Mouse (Mus musculus) ZHBTc4 (cell line): ENCODE measurements around the gene Fam8a1.

Experiments
- DNase-seq: peaks from one replicate; pipeline ENCODE4 v3.0.0-alpha.2; 2011; ENCODE audit warnings: low read depth, low spot score

Gene Fam8a1

DNA sequence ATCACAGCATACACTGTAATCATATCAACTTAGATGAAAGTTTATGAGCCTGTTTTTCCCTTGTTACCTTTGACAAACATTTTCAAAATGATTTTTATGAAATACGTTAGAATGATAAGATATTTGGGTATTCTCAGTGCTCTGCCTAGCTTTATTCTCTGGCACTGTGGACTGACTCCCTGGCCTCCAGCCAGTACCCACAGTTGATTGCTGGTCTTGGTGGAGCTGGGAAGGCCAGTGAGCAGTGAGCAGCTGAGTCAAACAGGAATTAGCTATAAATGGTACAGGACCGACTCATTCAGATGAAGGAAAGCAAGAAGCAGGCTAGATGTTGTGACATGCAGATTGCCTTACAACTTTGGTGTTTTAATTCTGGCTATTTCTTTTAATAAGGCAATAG, 5.3 kb downstream of the Fam8a1 start:
- no peak for DNase-seq

DNA sequence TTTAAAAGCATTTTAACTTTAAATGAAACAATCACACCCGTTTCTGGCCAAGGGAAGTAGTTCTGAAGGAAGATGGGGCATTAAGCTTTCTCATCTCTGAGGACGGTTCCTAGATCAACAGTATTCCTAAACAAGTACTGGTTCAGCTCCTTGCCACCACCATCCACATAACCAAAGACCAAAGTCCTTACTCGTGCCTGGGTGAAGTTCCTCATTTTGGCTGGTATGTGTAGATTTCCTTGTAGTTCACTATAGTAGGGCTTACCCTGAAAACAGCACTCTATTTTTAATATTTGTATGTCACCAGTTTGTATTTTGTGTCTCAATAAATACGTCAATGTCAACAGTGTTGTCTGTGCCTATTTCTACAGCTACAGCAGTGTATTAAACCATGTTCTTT, 8.4 kb downstream of the Fam8a1 start:
- no peak for DNase-seq

DNA sequence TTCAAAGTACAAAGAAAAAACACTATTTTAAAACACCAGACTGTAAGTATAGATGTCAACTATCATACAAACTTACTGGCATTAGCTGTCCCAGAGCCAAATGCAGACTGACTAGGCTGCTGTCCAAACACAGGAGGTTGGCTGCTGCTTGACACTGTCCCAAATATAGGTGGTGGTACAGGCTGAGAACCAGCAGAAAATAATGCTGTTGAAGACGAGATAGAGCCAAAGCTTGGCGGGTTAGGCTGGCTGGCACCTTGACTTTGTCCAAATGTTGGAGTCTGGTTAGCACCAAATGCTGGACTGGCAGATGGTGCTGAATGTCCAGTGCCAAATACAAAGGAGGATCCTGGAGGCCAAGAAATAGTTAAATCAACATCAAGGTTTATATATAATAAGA, 13.6 kb downstream of the Fam8a1 start:
- no peak for DNase-seq

DNA sequence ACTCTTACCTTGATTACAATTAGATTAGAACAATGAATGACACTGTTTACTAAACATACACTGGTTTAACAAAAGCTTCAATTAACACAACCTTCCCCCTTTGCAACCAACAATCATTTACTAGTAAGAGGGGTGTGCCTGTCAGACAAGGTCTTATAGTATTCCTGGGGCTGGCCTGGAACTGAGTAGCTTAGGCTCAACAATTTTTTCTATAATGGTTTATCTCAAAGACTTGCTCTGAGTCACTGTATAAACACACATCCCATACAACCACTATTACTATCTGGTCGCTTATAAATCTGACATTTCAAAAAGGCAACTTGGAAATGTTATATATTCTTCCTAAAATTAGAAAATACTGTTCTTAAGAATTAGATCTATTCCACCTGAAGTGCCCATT, 14.0 kb downstream of the Fam8a1 start:
- DNase-seq: no peak

DNA sequence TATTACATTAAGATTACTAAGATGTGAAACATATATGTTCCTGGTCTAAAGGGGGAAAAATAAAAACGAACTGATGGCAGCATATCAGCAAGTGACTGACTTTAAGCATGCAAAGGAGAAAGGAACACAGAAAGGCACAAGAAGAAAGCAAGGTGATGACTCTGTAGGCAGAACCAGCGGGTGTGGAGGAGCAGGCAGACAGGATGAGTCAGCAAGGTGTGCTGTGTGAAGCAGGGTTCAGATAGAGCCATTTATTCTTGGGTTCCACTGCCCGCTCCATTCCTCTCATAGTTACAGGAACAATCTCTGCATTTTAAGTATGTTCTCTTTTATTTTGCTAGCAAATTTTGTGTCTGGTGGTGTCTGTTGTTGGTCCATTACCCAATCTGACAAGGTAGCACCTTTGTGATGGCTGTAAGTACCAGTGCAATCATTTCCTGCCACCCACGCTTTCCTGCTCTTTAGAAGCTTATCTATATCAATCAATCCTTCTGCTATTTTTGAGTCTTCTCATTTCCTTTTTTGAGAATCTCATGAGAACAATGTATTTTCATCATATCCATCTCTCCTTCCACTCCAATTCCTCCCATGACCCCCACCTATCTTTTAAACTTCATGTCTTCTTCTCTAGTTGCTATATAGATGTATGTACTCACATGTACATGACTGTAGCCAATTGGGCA, 21.4 kb downstream of the Fam8a1 start:
- DNase-seq: no peak

DNA sequence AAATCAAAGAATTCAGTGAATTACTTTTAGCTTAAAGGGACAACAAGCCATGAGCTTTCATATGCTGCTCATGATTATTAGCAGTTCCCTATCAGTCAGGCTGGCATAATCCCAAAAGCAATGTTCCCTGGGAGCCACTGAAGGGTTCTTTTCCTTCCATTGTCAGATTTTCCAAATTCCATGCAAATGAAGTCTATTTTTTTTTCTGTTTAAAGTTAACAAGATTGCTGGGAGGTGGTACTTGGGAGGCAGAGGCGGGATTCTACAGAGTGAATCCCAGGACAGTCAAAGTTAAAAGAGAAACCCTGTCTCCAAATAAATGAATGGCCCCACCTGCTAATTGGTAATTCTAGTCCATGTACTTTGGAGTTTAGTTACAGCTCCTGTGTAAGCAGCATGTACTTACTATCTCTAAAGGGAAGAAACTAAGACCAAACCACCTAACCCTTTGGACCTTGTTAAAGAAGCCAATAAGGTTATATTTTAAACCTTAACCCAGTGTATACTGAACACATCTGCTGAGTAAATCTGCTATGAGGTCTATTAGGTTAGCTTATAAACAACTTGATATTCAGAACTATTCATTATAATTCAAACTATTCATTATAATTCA, 26.1 kb downstream of the Fam8a1 start:
- peak; percentile 25 for DNase-seq

DNA sequence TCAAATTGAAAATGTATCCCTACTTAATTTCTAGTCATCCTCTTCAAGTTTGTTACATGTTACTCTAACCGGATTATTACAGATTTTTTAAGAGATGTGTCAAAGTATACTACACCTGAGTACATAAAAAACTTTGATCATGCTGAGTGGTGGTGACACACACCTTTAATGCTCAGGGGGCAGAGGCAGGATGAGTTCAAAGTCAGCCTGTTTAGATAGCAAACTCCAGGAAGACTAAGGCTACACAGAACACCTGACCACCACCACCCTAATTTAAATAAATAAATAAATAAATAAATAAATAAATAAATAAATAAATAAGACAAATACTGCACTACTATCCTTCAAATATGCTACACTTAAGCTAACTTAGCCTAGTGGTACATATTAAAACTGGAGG, 26.6 kb downstream of the Fam8a1 start:
- no peak for DNase-seq

DNA sequence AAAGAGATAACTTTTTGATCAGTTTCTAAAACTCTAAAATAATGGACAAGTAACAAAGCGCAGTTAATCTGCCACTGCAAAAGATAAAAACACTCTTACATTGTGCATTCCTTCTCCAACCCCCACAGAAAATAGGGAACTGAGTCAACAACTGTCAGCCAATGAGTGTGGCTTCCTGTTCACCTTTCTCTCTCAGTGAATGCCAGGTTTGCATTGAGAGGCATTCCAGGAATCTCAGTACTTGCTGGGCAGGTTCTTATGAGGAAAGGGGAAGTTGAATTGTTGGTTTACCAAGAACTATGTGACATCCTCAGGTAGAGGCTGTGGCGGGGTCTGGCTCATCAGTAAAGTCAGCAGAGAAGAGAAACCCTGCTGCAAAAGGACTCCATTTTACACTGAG, 27.5 kb downstream of the Fam8a1 start:
- peak; percentile 31 for DNase-seq

DNA sequence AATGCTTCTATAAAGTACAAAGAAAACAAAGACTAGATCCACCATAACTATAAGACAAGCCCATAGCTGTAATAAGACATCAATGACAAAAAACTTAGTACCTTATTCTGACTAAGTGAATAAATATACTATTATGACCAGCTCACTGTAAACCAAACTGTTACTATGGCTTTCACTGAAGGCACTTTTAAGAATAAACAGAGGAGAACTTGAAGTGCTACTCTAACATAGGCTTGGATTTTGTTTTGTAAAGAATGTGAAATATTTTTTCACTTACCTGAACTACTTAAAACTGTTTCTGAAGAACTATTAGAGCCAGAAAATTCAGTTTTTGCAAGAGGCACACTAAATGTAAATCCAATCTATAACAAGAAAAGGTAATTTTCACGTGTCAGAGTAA, 30.1 kb downstream of the Fam8a1 start:
- no peak for DNase-seq

DNA sequence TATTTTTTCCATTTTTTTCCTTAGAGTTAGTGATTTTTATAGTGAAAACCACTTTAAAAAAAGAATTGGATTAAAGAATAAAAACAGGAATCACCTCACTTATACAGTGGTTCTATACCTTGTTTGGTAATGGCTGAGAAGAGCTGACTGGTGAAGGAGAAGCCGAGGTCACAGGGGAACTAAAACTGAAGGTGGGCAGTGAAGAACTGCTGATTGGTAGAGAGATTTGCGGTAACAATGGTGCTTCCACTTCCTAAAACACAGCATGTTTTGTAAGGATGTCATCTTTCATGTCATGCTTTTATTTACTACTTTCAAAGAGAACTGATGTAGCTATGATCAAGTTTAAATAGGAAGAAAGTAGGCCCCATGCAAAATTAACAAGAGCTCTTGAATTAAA, 32.2 kb downstream of the Fam8a1 start:
- no peak for DNase-seq

DNA sequence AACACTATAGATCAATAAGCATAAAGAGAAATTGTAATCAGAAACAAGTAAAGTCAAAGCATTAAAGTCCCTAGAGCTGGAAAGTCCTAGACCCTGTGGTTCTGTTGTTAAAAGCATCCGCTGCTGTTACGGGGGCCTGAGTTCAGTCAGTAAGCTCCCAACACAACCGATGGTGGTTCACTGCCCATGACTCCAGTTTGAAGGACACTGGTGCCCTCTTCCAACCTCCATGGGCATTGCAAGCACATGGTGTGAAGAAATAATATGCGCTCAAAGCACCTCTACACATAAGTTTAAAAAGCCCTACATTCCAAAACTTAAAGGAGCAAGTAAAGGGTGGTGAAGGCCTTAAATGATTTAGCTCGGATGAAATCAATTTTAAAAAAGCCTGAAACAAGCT, 33.8 kb downstream of the Fam8a1 start:
- DNase-seq: peak; percentile 28

DNA sequence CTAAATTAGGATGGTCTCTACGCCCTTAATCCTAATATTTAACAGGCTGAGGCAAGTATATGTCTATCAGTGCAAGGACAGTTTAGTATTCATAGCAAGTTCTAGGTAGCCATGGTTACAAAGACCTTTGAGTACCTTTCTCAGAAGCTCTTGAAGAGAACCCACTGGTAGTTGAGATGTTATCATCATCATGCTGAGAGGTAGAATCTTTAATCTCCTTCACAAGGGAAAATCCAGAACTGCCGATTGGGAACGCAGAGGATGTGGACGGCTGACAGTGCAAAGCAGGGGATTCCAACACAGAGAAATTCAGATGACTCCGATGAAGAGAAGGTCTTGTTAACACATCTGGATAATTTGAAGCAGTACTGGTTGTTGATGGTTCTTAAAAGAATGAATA, 44.2 kb downstream of the Fam8a1 start:
- no peak for DNase-seq

DNA sequence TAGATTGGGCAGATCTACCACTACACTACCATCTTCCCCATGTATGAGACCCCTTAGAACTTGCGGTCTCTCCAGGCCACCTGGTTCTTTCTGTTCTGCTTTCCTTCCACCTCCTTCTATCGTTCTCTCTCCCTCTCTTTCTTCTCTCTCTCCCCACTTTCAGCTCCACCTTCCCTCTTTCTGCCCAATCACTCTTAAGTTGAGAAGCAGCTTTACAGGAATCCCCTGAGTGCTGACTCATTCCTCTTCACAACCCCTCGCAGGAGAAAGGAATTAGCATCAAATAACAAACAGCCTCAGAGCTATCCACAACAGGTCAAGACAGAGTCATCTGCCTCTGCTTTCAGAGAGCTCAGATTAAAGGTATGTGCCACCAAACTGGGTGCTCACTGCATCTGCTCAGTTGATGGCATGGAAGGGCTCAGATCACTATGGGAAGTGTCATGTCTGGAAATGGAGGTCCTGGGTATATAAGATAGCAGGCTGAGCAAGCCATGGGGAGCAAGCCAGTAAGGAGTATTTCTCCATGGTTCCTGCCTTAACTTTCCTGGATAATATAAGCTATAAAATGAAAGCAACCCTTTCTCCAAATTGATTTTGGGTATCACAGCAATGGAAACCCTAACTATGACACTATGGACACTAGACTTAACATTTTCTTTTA, 46.8 kb downstream of the Fam8a1 start:
- DNase-seq: peak; percentile 61

DNA sequence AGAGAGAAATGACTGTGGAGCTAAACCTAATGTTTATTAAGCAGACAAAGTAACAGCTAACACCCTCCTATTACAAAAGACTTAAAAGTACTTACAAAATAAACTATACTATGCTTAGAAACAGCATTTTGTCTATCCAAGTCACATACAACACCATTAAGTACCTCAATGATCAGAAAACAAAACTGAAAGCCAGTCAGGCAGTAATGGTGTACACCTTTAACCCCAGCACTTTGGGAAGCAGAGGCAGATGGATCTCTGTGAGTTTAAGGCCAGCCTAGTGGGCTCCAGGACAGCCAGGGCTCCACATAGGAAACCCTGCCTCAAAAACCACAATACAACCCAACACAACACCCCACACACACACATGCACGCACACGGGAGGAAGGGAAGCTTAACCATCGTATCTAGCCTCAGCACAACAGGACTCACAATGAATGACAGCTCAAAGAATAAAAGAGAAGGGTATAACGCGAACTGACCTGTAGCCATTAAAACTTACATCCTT, 49.6 kb downstream of the Fam8a1 start:
- no peak for DNase-seq

DNA sequence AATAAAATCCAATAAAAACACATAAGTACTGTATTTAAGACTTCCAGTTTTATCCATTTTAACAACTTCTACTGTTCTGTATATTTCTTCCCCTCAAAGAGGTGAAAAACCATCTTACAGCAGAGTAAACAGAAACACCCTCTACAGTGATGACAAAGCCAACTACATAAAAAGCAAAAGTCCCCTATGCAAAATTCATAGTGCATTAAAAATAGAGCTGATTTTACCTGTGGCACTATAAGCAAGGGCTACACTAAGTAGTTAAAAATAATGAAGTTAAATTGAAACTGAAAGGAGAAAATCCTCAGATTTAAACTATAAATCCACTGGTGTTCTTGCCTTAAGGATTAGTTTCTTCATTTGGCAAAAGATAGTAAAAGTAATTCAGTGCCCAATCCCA, 51.7 kb downstream of the Fam8a1 start:
- no peak for DNase-seq

DNA sequence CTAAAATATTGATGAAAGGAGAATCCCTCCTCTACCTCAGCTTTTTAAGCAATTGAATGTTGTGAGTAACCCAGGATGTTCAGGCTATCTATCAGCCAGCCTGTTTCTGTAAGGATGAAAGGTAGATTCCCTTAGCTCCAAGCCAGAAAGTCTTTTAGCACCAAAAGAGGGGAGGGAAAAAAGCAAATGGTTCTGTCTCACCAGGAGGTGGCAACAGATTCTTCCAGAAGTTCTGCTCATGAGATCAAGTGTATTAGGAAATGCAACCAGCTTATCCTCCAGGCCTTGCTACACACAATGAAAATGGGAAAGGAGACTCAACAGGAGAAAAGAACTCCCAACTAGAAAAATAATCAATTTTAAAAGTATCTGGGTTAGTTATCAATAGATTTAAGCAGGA, 55.0 kb downstream of the Fam8a1 start:
- peak; percentile 35 for DNase-seq

DNA sequence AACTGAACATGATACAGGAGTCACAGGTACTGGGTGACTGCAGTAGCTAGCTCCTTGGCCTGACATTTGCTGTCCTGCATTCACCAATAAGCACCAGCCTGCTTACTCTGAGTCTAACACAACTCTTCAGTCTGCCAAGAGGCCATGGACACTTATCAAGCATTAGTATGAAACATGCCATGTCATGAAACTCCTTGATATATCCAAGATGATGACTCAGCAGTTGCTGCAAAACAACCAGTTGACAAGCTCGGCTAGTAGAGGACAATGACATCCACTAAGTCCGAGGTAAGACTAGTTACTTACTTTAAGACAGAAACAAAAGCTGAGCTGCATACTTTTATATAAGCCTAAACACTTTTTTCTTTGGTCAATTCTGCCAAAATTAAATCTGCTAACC, 55.9 kb downstream of the Fam8a1 start:
- peak; percentile 17 for DNase-seq

DNA sequence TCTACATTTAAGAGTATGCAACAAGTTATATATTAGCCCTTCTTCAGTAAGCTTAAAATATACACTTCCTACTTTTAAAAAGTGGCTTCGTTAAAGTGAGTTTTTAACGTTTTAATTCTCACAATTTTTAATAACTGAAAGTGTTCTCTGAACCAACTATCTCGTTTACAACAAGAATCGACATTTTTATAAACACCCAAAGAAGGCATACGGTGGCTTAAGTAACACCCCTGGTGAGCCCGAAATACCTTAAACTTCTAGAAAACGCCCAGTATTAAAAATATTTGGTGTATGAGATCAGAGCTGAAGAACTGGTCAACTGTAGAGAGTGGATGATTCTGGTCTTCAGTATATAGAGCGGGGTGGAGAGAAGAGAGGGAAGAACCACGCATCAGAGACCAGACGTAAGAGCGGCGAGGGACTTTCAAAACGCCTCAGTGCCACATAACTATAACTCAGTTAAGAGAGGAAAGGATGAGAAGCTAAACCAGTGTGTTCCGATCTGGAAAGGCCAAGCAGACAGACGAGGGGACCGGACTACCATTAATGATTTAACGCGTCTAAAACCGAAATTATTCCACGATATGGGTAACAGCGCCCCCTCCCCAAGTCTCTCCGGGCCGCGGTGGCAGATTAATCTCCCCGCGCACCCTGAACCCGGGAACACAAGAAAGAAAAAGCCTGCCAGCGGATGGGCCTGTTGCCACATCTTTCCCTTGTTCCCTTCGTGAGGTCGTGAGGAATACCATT, 57.1 kb downstream of the Fam8a1 start:
- no peak for DNase-seq

DNA sequence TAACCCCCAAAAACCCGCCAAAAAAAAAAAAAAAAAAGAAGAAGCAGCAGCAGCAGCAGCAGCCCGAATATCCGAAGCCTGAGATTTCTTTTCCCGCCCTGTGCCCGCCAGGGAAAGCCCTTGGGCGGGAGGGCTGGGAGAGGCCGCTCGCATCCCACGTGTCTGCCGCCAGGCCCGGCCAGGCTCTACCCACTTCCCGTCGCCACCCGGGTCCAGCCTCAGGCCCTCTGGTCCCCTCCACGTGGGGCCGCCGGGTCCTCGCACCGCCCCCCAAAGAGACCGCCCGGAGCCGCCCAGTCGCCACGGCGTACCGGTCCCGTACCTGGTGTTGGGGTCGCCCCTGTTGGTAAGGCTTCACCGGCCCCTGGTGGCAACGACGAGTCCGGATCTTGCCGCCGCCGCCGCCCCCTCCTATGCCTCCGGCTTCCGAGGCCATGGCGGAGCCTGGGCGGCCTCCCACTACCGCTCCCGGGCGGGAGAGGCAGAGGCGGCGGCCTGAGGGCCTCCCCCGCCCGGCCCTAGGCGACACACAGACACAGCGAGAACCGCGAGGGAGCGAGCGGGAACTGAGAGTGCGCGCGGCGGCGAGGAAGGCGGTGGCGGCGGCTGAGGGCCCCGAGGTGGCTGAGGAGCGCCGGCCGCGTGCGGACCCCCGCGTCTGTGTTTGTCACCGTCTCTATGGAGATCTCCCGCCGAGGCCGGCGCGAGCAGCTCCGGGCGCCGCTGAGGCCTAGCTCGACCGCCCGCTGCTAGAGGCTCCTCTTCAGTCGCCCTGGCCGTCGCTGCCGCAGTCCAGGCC, 57.9 kb downstream of the Fam8a1 start:
- peak; percentile 81 for DNase-seq
